Comparison of ENCODE assay signal across 8 mouse cellular contexts in genomic region chr13:44800059-44800458, GRCm38 (mm10).
A peak's percentile ranks its signal among the peaks of the same experiment; 100 is the strongest.
DNase-seq lines count a peak whose midpoint lies in the region; TF ChIP-seq lines count a peak whose summit lies in the region.
"Had no signal": no experiment of that assay in that cellular context is flagged by ENCODE, and none has a peak within 500 bp of the region (broad histone marks: within the 10 kb centered on the region; RNA-seq: fewer than 3 reads in every experiment).

No protein-coding gene starts in this region.

- peak; percentile 38 for DNase-seq in left cerebral cortex, adult 11 months (ENCODE audit: low spot score)
- DNase-seq in left cerebral cortex, postnatal 10 days (ENCODE audit: extremely low spot score in 1 of 2, low spot score in 2 of 2): no peak
- peak; percentile 82 for DNase-seq in T-cell, adult 2 months (ENCODE audit: low spot score)
- DNase-seq in left cerebral cortex, postnatal 14 days (ENCODE audit: low spot score in 2 of 2): peak; percentile 24 to 31
- DNase-seq in thymus, adult 2 months: peak; percentile 33
- DNase-seq in urinary bladder, postnatal 10 days (ENCODE audit: low spot score): no peak
- DNase-seq in cerebellum, postnatal 14 days: no peak

- H3K27ac ChIP-seq in thymus, adult 2 months (ENCODE audit: control insufficient read depth, insufficient read depth, low read length): no peak overlapping the region; the same call in 1 of the 2 replicates
- H3K27ac ChIP-seq: limb, embryonic 15.5 days had no signal

- H3K4me1 ChIP-seq in thymus, adult 2 months (replicated peaks; ENCODE audit: control insufficient read depth, insufficient read depth, low read length): peaks cover 11% of the 10 kb centered on the region

- WGBS in thymus, adult 2 months: 9% methylated on average over 7 of the region's 7 CpGs

- intact Hi-C loops in left cerebral cortex, postnatal 10 days (cut with DNase I): loop anchor here (5.0 kb wide), 1 partner anchor 177 kb away; no protein-coding TSS in a partner anchor
- intact Hi-C loops in left cerebral cortex, postnatal 14 days (cut with DNase I): no loop called here

- TF ChIP-seq CTCF in thymus, adult 2 months (IDR thresholded peaks at IDR 0.05; ENCODE audit: borderline replicate concordance, control insufficient read depth, extremely low read depth, insufficient read depth, low read length, poor library complexity): no peak

- H3K4me3 ChIP-seq in thymus, adult 2 months (ENCODE audit: control insufficient read depth, insufficient read depth, low read length): no peak overlapping the region
- H3K4me3 ChIP-seq: limb, embryonic 15.5 days had no signal

- no peak for TF ChIP-seq POLR2A in thymus, adult 2 months (IDR thresholded peaks at IDR 0.05; ENCODE audit: control insufficient read depth, extremely low read depth, insufficient read depth, low read length, poor library complexity)

- H3K36me3 ChIP-seq in thymus, adult 2 months (ENCODE audit: control insufficient read depth, insufficient read depth, low read length): no peaks in the 10 kb centered on the region
- H3K36me3 ChIP-seq: limb, embryonic 15.5 days had no signal

- no peaks in the 10 kb centered on the region for H3K27me3 ChIP-seq in thymus, adult 2 months (ENCODE audit: control insufficient read depth, insufficient read depth, low read length)
- H3K27me3 ChIP-seq: limb, embryonic 15.5 days had no signal

Comparison
In these comparisons a context has a peak if more than half of its experiments do, and no peak if none do; other contexts are left out.
1. DNase-seq: peak in left cerebral cortex, adult 11 months (single experiment), T-cell, adult 2 months (single experiment), left cerebral cortex, postnatal 14 days (2 of 2) and thymus, adult 2 months (single experiment); none in left cerebral cortex, postnatal 10 days (0 of 2), urinary bladder, postnatal 10 days (single experiment) and cerebellum, postnatal 14 days (0 of 2).